Mouse (Mus musculus): ENCODE measurements at regions not wholly inside any gene's neighbourhood (a gene's known extent, or its start where the extent isn't known, plus 50 kb on each side); places are given as distances from the start of the nearest gene placed in this dataset.

GRCm38 (mm10) chr16:86067628-86068364 is 166.2 kb upstream of the Adamts5 start:
- TF ChIP-seq ZC3H11A (IDR thresholded peaks at IDR 0.05; ENCODE audit: borderline replicate concordance, low read depth, low read length): no peak
- no peak for TF ChIP-seq ZNF384 (IDR thresholded peaks at IDR 0.05; ENCODE audit: low read depth, low read length)
- TF ChIP-seq CHD2 (IDR thresholded peaks at IDR 0.05; ENCODE audit: low read depth, low read length): no peak

All from ES-E14 (cell line).